Mouse (Mus musculus) liver, embryonic 11.5 days (tissue): ENCODE results near the gene Olfr44. TPM values are rescaled to one million over a fixed set of nuclear protein-coding genes. Genes with fewer than 3 reads are reported as not detected.

Experiments used
- ATAC-seq: fragments of 200-750 bp; cut with Nextera tagmentation; replicated peaks from 2 replicates; pipeline ENCODE4 v1.8.0; 2017; ENCODE audit warnings: moderate number of reproducible peaks, mild to moderate bottlenecking, moderate TSS enrichment, moderate library complexity; ENCODE audit not compliant: low FRiP score
- DNase-seq: peaks from one replicate; pipeline ENCODE4 v3.0.0-alpha.2; 2017; ENCODE audit warnings: low spot score
- H3K27ac ChIP-seq: fragments of 300-500 bp; sonication (generic); 2 replicates; pipeline ENCODE4 v1.5.1; 2014; ENCODE audit warnings: mild to moderate bottlenecking, low read depth, low read length, control low read depth
- H3K27me3 ChIP-seq: fragments of 300-500 bp; sonication (generic); replicated peaks from 2 replicates; pipeline ENCODE4 v1.6.1; 2014; ENCODE audit warnings: low read length, mixed read lengths; ENCODE audit not compliant: control insufficient read depth, insufficient read depth
- H3K36me3 ChIP-seq: fragments of 300-500 bp; sonication (generic); 2 replicates; pipeline ENCODE4 v1.6.1; 2014; ENCODE audit warnings: mild to moderate bottlenecking, low read length, moderate library complexity, mixed read lengths; ENCODE audit not compliant: control insufficient read depth, insufficient read depth
- H3K4me1 ChIP-seq: fragments of 300-500 bp; sonication (generic); replicated peaks from 2 replicates; pipeline ENCODE4 v1.6.1; 2014; ENCODE audit warnings: low read length, mixed read lengths; ENCODE audit not compliant: control insufficient read depth, insufficient read depth
- H3K4me2 ChIP-seq: fragments of 300-500 bp; sonication (generic); 2 replicates; pipeline ENCODE4 v1.6.1; 2014; ENCODE audit warnings: mild to moderate bottlenecking, control low read depth, moderate library complexity
- H3K4me3 ChIP-seq: fragments of 300-500 bp; sonication (generic); 2 replicates; pipeline ENCODE4 v1.5.1; 2014; ENCODE audit warnings: low read depth, low read length, control low read depth
- H3K9ac ChIP-seq: fragments of 300-500 bp; sonication (generic); 2 replicates; pipeline ENCODE4 v1.6.1; 2014; ENCODE audit warnings: low read depth, low read length, control low read depth
- H3K9me3 ChIP-seq: fragments of 300-500 bp; sonication (generic); 2 replicates; pipeline ENCODE4 v1.6.1; 2016; ENCODE audit warnings: low read length, inconsistent platforms, mixed read lengths; ENCODE audit not compliant: control insufficient read depth
- WGBS: fragments of 180-500 bp; shearing (Covaris S2); extraction: QIAGEN DNeasy Blood & Tissue Kit; methylation state at CpG from one replicate; pipeline ENCODE4 v1.1.7; 2014; 5-methylcytosine and 5-hydroxymethylcytosine counted together
- polyA plus RNA-seq: library from polyadenylated mRNA; unstranded; fragments of >200 nt; fragmentation: Nextera tagmentation; extraction: Ambion mirVana; gene quantifications from 2 replicates; pipeline ENCODE4 v1.2.1, GENCODE M21; 2014

Gene Olfr44
- not detected in 2 replicates for polyA plus RNA-seq

- no peaks in the 10 kb centered on the region for H3K36me3 ChIP-seq
- no peak within 1 kb of the TSS for H3K4me2 ChIP-seq
- no peak within 1 kb of the TSS for H3K4me3 ChIP-seq
- no peak within 1 kb of the TSS for H3K27ac ChIP-seq
- no peaks in the 10 kb centered on the region for H3K9me3 ChIP-seq
- 90% methylated on average over 2 of the region's 2 CpGs for WGBS
- DNase-seq: no peak
- no peak for ATAC-seq
- no peaks in the 10 kb centered on the region for H3K4me1 ChIP-seq
- H3K27me3 ChIP-seq: no peaks in the 10 kb centered on the region
- H3K9ac ChIP-seq: no peak within 1 kb of the TSS
Observed at GRCm38 (mm10) chr9:39493895-39494294, at the start of gene Olfr44. Olfr44 (minus strand) TSS chr9:39493995.

GRCm38 (mm10) chr9:39523616-39524285, 30.0 kb upstream of the Olfr44 start:
- no peak overlapping the region for H3K27ac ChIP-seq
- DNase-seq: no peak
- WGBS: 78% methylated on average over 1 of the region's 1 CpGs

GRCm38 (mm10) chr9:39518595-39518994, 24.8 kb upstream of the Olfr44 start:
- no peaks in the 10 kb centered on the region for H3K4me1 ChIP-seq
- no peaks in the 10 kb centered on the region for H3K27me3 ChIP-seq
- DNase-seq (no peak), ATAC-seq (no peak)
- H3K9me3 ChIP-seq: no peaks in the 10 kb centered on the region
- no peak overlapping the region for H3K4me3 ChIP-seq
- no peak overlapping the region for H3K4me2 ChIP-seq
- H3K9ac ChIP-seq: no peak overlapping the region
- H3K27ac ChIP-seq: no peak overlapping the region
- H3K36me3 ChIP-seq: no peaks in the 10 kb centered on the region

More at GRCm38 (mm10) chr9:39523616-39524285, 30.0 kb upstream of the Olfr44 start:
- no peaks in the 10 kb centered on the region for H3K36me3 ChIP-seq
- H3K4me2 ChIP-seq: no peak overlapping the region
- H3K4me3 ChIP-seq: no peak overlapping the region
- no peaks in the 10 kb centered on the region for H3K9me3 ChIP-seq
- no peaks in the 10 kb centered on the region for H3K4me1 ChIP-seq
- no peak overlapping the region for H3K9ac ChIP-seq
- no peaks in the 10 kb centered on the region for H3K27me3 ChIP-seq
- no peak for ATAC-seq

- DNase-seq: no peak
- Histone ChIP-seq H3K36me3 (no peaks in the 10 kb centered on the region), H3K4me2 (no peak within 1 kb of the TSS), H3K27ac (no peak within 1 kb of the TSS), H3K4me3 (no peak within 1 kb of the TSS), H3K9ac (no peak within 1 kb of the TSS), H3K27me3 (no peaks in the 10 kb centered on the region), H3K9me3 (no peaks in the 10 kb centered on the region), H3K4me1 (no peaks in the 10 kb centered on the region)
- ATAC-seq: no peak
- WGBS: 54% methylated on average over 3 of the region's 3 CpGs
Observed at GRCm38 (mm10) chr9:39515531-39515930, 21.7 kb upstream of the Olfr44 start, which contains the start of gene Olfr957. Olfr957 (minus strand) TSS chr9:39515809.

- DNase-seq: no peak
- no peak for ATAC-seq
- Histone ChIP-seq H3K27ac (no peak overlapping the region), H3K36me3 (no peaks in the 10 kb centered on the region), H3K9me3 (no peaks in the 10 kb centered on the region), H3K4me3 (no peak overlapping the region), H3K4me2 (no peak overlapping the region), H3K27me3 (no peaks in the 10 kb centered on the region), H3K9ac (no peak overlapping the region), H3K4me1 (no peaks in the 10 kb centered on the region)
- 78% methylated on average over 9 of the region's 9 CpGs for WGBS
Observed at GRCm38 (mm10) chr9:39509412-39509811, 15.6 kb upstream of the Olfr44 start.

GRCm38 (mm10) chr9:39508998-39509397, 15.2 kb upstream of the Olfr44 start:
- Histone ChIP-seq H3K4me2 (no peak overlapping the region), H3K36me3 (no peaks in the 10 kb centered on the region), H3K27me3 (no peaks in the 10 kb centered on the region), H3K4me3 (no peak overlapping the region), H3K4me1 (no peaks in the 10 kb centered on the region), H3K27ac (no peak overlapping the region), H3K9ac (no peak overlapping the region), H3K9me3 (no peaks in the 10 kb centered on the region)
- ATAC-seq (no peak), DNase-seq (no peak)
- WGBS: 10% methylated on average over 6 of the region's 6 CpGs

GRCm38 (mm10) chr9:39471844-39472243, 22.0 kb downstream of the Olfr44 start, which contains the start of gene Olfr955:
Olfr955 (minus strand) TSS chr9:39471944.
- no peak within 1 kb of the TSS for H3K4me2 ChIP-seq
- H3K36me3 ChIP-seq: no peaks in the 10 kb centered on the region
- no peak for DNase-seq
- H3K27ac ChIP-seq: no peak within 1 kb of the TSS
- H3K4me1 ChIP-seq: no peaks in the 10 kb centered on the region
- WGBS: 56% methylated on average over 1 of the region's 1 CpGs
- H3K4me3 ChIP-seq: no peak within 1 kb of the TSS
- H3K27me3 ChIP-seq: no peaks in the 10 kb centered on the region
- H3K9me3 ChIP-seq: no peaks in the 10 kb centered on the region
- no peak for ATAC-seq
- no peak within 1 kb of the TSS for H3K9ac ChIP-seq

GRCm38 (mm10) chr9:39456401-39456800, 37.4 kb downstream of the Olfr44 start, which contains the start of gene Olfr954:
Olfr954 (plus strand) TSS chr9:39456701.
- Histone ChIP-seq H3K36me3 (no peaks in the 10 kb centered on the region), H3K9ac (no peak within 1 kb of the TSS), H3K27ac (no peak within 1 kb of the TSS), H3K4me1 (no peaks in the 10 kb centered on the region), H3K4me2 (no peak within 1 kb of the TSS), H3K4me3 (no peak within 1 kb of the TSS), H3K27me3 (no peaks in the 10 kb centered on the region), H3K9me3 (no peaks in the 10 kb centered on the region)
- WGBS: 74% methylated on average over 6 of the region's 6 CpGs
- no peak for ATAC-seq
- DNase-seq: no peak
